Mouse (Mus musculus) heart, postnatal 36 days (tissue): ENCODE data around the gene Ffar3. TPM values are rescaled to one million over a fixed set of nuclear protein-coding genes. Genes with fewer than 3 reads are reported as not detected.

ENCODE experiments used
- DNase-seq, 2 experiments: peaks; one replicate each; pipeline ENCODE4 v3.0.0; 2021 to 2022
- intact Hi-C: fragments of 180-260 bp; cut with DNase I; formaldehyde crosslinking; loops from one replicate; pipeline ENCODE4 v1.15.1; 2025
- total RNA-seq, 2 experiments: library from RNA; stranded (reverse); gene quantifications; 2 replicates each; pipeline ENCODE4 v1.2.3; 2021

Ffar3 gene
- not detected for total RNA-seq

DNA sequence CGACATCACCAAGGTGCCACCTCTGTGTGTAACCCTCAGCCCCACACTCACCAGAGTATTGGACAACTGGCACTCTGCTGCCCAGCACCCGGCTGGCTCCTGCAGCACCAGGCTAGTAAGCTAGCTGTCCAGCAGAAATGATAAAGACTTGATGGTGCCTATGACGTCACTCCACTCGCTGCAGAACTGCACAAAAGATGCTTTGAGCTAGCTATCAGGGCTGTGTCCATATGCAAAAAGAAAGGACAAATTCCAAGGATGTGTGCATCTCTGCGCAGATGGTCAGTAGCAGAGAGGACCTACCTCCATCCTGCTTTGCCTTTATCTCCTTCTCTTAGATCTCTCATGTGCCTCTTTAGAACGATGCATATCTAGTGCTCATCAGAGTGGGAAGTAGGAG lies at the start of gene Ffar3:
Gene Ffar3, minus strand, starts transcription at position 101 of the 400 bp plus-strand sequence.
- no peak for DNase-seq
- intact Hi-C loops: no loop called here

DNA sequence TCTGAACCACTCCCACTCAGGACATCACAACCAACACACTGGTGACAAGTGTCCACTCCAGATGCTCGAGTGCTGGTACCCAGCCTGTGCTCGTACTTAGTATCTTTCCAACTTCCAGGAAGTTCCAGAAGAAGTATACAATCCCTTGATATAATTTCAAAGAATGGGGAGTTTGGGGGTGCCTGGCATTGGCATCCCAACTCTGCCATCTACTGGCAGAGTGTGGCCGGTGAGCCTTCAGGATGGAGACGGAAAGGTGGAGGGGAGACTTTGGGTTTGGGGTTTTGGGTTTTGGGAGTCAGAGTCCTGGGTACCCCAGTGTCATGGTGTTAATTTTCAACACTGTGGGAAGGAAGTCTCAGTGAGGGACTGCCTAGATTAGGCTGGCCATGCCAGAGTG lies 48.1 kb upstream of the Ffar3 start:
- intact Hi-C loops: no loop called here
- no peak for DNase-seq

DNA sequence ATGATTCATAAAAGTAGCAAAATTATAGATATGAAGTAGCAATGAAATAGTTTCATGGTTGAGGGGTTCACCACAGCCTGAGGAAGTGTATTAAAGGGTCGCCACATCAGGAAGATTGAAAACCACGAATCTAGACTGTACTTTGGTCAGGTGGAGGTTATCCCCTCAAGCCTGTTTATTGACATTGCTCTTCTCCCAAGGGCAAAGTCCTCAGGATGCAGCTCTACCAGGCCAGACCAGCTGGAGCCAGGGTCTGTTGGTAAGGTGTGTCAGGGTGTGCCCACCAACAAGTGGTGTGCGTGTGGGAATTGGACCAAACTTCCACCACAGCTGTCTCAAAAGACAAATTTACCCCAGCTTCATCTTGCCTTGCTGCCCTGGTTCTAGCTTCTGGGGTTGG lies 39.2 kb upstream of the Ffar3 start:
- intact Hi-C loops: no loop called here
- DNase-seq: no peak

DNA sequence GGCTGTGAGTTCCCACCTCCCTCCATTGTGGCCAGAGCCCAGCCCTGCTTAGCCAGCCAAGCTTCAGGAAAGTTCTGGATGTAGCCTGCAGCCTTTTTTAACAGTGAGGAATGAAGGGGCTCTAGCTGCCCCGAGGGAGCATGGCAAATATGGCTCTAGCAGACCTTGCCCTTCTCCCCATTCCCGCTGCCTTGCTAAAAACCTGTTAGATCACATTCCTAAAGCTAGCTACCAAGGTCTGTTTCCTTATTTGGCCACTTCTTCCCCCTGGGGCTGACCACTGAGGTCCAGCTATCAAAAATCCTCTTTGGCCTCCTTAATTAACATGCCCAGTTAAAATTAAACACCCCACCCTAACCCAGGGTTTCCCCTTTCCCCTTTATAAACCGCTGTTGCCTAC lies 36.5 kb upstream of the Ffar3 start:
- intact Hi-C loops: no loop called here
- DNase-seq: no peak

DNA sequence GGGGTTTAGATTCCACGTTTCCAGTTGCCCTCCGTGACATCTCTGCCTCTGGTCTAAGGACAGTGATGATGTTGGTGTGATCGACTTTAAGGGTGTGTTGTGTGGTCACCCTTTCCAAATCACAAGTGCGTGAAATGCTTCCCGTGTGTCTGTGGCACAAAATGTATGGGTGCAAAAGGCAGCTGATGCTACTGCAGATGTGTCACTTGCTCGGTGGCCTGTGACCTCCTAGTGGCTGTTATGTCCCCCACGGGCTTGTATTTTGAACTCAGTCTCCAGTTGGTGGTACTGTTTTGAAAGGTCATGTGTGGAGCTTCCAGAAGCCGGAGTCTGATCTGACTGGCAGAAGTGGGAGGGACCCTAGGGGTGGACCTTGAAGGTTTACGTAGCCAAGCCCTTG lies 35.8 kb upstream of the Ffar3 start:
- no peak for DNase-seq
- intact Hi-C loops: no loop called here

- intact Hi-C loops: no loop called here
Measured at GRCm38 (mm10) chr7:30890681-30891080, 34.7 kb upstream of the Ffar3 start.

DNA sequence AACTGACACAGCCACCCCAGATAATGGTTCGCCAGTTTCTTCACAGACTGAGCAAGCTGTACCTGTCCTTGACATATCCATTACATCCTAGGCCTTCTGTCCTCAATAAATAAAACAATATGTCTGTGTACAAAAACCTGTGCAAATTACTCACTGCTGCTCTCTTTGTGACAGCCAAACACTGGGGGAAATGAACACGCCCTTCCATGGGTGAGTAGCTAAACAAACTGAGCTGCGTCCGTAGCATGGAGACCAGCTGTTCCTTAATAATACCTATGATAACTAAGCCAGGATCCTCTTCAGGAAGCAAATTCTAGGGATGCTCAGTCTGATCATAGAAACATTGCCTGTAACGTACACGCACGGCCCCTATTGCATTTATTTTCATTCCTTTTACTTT lies 32.8 kb upstream of the Ffar3 start:
- DNase-seq: no peak
- intact Hi-C loops: no loop called here

More at GRCm38 (mm10) chr7:30890681-30891080, 34.7 kb upstream of the Ffar3 start:
- DNase-seq: no peak

- intact Hi-C loops: no loop called here
- DNase-seq: no peak
Measured at GRCm38 (mm10) chr7:30887568-30888188, 31.7 kb upstream of the Ffar3 start.

GRCm38 (mm10) chr7:30886852-30887251 lies 30.9 kb upstream of the Ffar3 start:
- intact Hi-C loops: no loop called here

GRCm38 (mm10) chr7:30884047-30884446 lies 28.1 kb upstream of the Ffar3 start:
- intact Hi-C loops: no loop called here
- no peak for DNase-seq

More at GRCm38 (mm10) chr7:30886852-30887251, 30.9 kb upstream of the Ffar3 start:
- DNase-seq: no peak

- DNase-seq: no peak
- intact Hi-C loops: no loop called here
Measured at GRCm38 (mm10) chr7:30881367-30881766, 25.4 kb upstream of the Ffar3 start.

DNA sequence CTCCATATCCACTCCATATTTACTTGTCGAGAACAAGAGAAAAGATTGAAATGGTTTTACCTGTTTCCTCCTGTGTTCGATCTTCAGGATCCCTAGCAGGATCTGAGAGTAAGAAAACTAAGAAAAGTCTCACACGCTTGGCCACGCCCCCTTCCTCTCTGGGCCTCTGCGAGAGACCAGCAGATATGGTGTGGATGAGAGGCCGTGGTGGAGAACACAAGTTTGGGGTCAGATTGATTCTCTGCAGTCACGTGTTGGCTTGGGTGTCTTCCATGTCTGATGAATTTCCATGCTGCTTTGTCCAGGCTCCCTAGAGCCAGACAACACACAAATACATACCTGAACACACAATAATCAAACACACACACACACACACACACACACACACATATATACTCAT lies 24.2 kb upstream of the Ffar3 start, which contains the start of gene Cd22:
Gene Cd22, minus strand, starts transcription at position 167 of the 400 bp plus-strand sequence.
- no peak for DNase-seq
- intact Hi-C loops: no loop called here

DNA sequence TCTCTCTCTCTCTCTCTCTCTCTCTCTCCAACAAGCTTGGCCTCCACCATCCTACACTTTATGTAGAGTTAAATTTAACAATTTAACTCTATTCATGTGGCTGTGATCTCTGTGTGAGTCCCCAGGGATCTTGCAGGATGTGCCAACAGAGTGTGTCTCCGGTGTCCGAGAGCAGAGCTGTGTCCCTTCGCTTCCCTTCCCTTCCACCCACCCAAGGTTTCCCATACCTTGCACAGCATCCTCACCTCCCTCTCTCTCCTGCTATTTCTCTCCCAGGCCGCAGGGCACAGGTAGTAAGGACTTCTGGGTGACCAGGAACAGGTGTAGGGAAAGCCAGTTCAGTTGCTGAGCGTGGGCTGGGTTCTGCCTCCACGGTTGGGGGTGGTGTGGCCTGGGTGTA lies 23.0 kb upstream of the Ffar3 start:
- intact Hi-C loops: no loop called here
- DNase-seq: no peak

DNA sequence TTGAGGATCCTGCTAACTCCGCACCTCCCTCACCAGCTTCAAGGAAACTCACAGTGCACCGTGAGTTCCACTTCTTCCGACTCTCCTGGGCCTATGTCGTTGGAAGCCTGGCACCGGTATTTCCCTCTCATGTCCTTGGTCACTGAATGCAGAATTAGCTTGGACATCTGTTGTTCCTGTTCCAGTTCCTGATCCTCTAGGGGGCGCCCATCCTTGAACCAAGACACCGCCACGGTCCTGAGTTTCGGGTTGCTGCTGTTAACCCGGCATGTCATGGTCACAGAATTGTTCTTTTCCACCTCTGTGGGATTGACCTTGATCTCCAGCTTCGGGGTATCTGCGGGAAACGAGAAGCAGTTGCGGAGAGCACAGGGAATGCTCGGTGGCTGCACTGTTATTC lies 17.1 kb upstream of the Ffar3 start:
- intact Hi-C loops: loop anchor here (1.0 to 5.0 kb wide), 2 partner anchors 101 to 204 kb away; partner anchors contain the start of gene Fxyd3
- DNase-seq: peak; percentile 71 to 79

GRCm38 (mm10) chr7:30863386-30863785 lies 7.4 kb upstream of the Ffar3 start:
- no peak for DNase-seq
- intact Hi-C loops: no loop called here

DNA sequence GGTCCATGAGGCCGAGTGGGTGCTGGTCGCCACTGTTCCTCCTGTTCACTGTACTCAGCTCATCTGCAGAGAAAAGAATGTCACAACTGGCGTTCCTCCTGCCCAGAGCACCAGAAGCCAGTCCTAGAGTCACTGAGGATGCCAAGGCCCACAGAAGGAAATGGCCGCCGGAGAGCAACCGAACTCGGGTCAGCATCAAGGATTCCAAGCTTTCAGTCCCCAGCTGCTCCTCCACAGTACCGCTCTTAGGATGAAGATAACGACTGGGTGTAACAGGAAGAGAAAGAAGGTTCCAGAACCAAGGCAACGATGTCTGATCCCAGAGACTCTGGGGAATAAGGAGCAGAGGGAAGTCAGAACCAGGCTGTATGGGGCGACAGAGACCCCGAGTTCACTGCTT lies 5.5 kb upstream of the Ffar3 start, which contains the start of gene Ffar1:
Gene Ffar1, minus strand, starts transcription at position 101 of the 400 bp plus-strand sequence.
- DNase-seq: no peak
- intact Hi-C loops: loop anchor here (2.0 kb wide), 1 partner anchor 271 kb away; no protein-coding TSS in a partner anchor

DNA sequence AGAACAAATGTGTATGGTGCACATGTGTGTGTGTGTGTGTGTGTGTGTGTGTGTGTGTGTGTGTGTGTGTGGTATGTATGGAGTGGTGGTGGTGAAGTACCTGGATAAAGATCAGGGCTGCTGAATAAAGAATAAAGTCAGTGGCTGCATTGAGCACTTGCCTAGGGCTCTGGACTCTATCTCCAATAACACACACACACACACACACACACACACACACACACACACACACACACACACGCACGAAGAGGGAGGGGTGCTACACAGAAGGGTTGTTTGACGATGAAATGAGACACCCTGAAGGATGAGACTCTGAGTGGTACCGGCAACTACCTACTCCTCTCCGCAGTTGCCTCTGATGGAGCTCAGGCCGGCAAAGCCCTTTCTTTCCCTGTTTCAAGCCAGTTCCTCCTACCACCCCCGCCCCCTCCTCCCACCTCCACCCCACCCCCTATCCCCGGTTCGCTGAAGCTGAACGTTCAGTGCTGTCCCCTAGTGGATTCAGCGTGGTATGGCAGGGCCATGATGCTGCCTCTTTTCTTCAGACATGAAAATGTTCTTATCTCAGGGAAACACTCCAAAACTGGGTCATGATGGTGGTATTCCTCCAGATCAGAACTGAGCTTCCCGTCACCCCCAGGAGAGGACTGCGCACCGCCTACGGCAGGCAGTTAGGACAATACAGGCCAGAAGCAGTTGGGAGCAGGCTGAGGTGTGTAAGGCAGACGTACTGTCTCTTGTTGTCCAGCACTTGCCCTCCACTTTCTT lies 3.8 kb upstream of the Ffar3 start:
- peak; percentile 17 to 29 for DNase-seq

DNA sequence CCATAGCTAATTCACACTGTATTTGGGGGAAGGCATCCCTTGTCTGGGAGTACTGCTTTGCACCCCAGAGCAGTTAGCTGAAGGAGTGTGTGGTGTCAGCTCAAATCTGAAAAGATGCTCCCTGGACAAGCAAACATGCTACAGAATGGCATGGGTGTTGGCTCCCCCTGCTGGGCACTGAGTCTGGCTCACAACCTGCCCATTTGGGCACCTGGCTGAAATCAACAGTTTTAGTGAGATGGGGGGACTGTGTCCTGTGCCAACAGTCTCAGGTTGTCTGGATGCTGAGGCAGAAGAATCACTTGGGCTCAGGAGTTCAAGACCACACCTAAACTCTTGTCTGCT lies 3.3 kb upstream of the Ffar3 start:
- peak; percentile 50 to 65 for DNase-seq
- intact Hi-C loops: no loop called here

More for the DNA sequence above, 3.8 kb upstream of the Ffar3 start:
- intact Hi-C loops: loop anchor here (2.0 kb wide), 1 partner anchor 269 kb away; no protein-coding TSS in a partner anchor

DNA sequence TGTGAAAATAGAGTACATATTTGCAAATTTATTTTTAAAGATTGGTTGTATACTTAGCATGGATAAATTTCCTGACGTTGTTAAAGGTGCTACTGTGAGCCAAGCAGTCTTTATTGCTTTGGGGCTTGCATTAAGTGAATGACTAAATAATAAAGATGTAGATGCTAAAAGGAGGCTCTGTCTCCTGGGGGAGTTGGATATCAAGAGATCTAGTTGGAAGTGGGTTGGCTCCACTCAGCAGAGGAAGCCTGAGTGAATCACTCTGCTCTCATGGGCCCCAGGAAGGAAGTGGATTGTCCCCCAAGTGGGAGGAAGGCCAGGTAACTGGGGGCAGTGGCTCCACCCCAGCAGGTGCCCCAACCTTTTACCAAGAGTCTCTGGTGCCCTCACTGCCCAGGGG lies 1.8 kb upstream of the Ffar3 start:
- intact Hi-C loops: no loop called here
- no peak for DNase-seq

DNA sequence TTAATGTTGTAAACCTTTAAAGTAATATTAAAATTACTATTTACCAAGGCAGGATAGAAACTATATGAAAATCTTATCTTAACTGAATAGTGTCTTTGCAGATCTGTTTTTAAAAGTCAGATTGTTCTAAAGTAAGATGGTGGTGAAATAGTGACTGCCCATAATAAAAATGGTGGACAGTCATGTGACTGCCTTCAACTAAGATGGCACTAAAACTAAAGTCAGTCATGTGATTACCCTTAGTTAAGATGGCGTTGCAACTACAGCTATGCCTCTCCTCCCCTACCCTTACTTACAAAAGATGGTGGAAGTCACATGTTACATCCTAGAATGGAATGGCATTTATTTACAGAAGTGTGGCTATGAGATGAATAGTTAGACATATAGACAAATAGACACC lies 4.6 kb downstream of the Ffar3 start:
- DNase-seq: no peak
- intact Hi-C loops: no loop called here

GRCm38 (mm10) chr7:30847934-30848333 lies 8.0 kb downstream of the Ffar3 start:
- DNase-seq: no peak
- intact Hi-C loops: no loop called here

DNA sequence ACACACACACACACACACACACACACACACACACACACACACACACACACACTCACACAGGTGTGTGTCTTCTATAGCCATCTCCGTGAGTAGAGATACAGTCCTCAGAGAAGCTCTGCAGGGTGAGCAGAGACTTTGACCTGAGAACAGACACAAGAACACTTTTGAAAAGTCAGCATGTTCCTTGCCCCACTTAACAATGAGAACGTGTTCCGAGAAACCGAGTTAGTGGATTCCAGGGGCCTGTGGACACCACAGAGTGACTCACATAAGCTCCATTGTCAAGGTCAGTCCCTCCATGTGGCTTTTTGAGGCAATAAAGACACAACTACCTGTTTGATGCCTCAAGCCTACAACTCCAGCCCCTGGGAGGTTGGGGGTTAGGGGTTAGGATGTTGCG lies 8.6 kb downstream of the Ffar3 start:
- intact Hi-C loops: no loop called here
- DNase-seq: no peak
